Mouse (Mus musculus) CH12.LX (cell line): ENCODE measurements around the gene Klhl10. TPM values are rescaled to one million over a fixed set of nuclear protein-coding genes. Genes with fewer than 3 reads are reported as not detected.

ENCODE experiments used
- DNase-seq: peaks from one replicate; pipeline ENCODE4 v3.0.0-alpha.2; 2013; ENCODE audit errors: extremely low read depth
- H3K27ac ChIP-seq: 2 replicates; pipeline ENCODE4 v1.5.1; 2012; ENCODE audit warnings: low read depth, mild to moderate bottlenecking, control low read depth, moderate library complexity; ENCODE audit not compliant: insufficient read depth
- H3K27me3 ChIP-seq: replicated peaks from 2 replicates; pipeline ENCODE3; 2012; ENCODE audit warnings: inconsistent platforms
- H3K36me3 ChIP-seq, 2 experiments: replicated peaks in 1 of 2; 2 replicates each; pipeline versions ENCODE3 to v1.6.1; 2012; ENCODE audit warnings: inconsistent platforms in 1 of 2, low read length in 1 of 2, mild to moderate bottlenecking in 1 of 2, mixed read lengths in 1 of 2, moderate library complexity in 1 of 2; ENCODE audit not compliant: control insufficient read depth in 1 of 2, insufficient read depth in 1 of 2
- H3K4me1 ChIP-seq, 2 experiments: 2 replicates each; pipeline ENCODE4 v1.6.1; 2012; ENCODE audit warnings: inconsistent platforms in 1 of 2, moderate library complexity in 1 of 2; ENCODE audit not compliant: insufficient read depth in 2 of 2, control insufficient read depth in 1 of 2
- H3K4me2 ChIP-seq: 2 replicates; pipeline ENCODE4 v1.6.1; 2012; ENCODE audit warnings: low read depth, mild to moderate bottlenecking, control low read depth; ENCODE audit not compliant: poor library complexity, insufficient read depth, severe bottlenecking
- H3K4me3 ChIP-seq, 3 experiments: fragments of 150-350 bp in 1 of 3; sonication (generic) in 1 of 3; replicated peaks in 1 of 3; 2 replicates each; pipeline versions ENCODE3 to v1.5.1; 2011 to 2012; ENCODE audit warnings: low read depth in 2 of 3, low read length in 2 of 3, mild to moderate bottlenecking in 2 of 3, moderate library complexity in 2 of 3, control low read depth in 1 of 3, improper control_type of control experiment in 1 of 3, inconsistent platforms in 1 of 3, mixed read lengths in 1 of 3; ENCODE audit not compliant: poor library complexity in 1 of 3
- H3K79me2 ChIP-seq: replicated peaks from 2 replicates; pipeline ENCODE4 v1.6.1; 2012; ENCODE audit warnings: mild to moderate bottlenecking, moderate library complexity; ENCODE audit not compliant: control insufficient read depth, poor library complexity, insufficient read depth, severe bottlenecking; ENCODE audit errors: extremely low read depth
- H3K9ac ChIP-seq: 2 replicates; pipeline ENCODE4 v1.6.1; 2012; ENCODE audit warnings: low read depth, mild to moderate bottlenecking, control low read depth, moderate library complexity; ENCODE audit not compliant: insufficient read depth
- H3K9me3 ChIP-seq: replicated peaks from 2 replicates; pipeline ENCODE3; 2012; ENCODE audit warnings: low read length, inconsistent platforms, mixed read lengths
- CTCF ChIP-seq, 2 experiments: IDR thresholded peaks in 1 of 2; conservative IDR thresholded peaks in 1 of 2; 2 replicates each; pipeline ENCODE4 v1.5.1; 2011 to 2012; ENCODE audit warnings: low read depth in 2 of 2, low read length in 2 of 2, improper control_type of control experiment in 1 of 2, inconsistent platforms in 1 of 2, mild to moderate bottlenecking in 1 of 2, moderate library complexity in 1 of 2
- ELF1 ChIP-seq: IDR thresholded peaks from 2 replicates; pipeline ENCODE4 v1.6.1; 2014; ENCODE audit warnings: low read depth, mild to moderate bottlenecking, inconsistent platforms, low read length, improper control_type of control experiment
- GABPA ChIP-seq: IDR thresholded peaks from 2 replicates; pipeline ENCODE4 v1.6.1; 2012; ENCODE audit warnings: low read depth, low read length, improper control_type of control experiment, inconsistent platforms; ENCODE audit not compliant: insufficient replicate concordance
- JUND ChIP-seq: conservative IDR thresholded peaks from 2 replicates; pipeline ENCODE4 v1.6.1; 2011; ENCODE audit warnings: low read depth, low read length, improper control_type of control experiment
- KAT2A ChIP-seq: IDR thresholded peaks from 2 replicates; pipeline ENCODE4 v1.6.1; 2012; ENCODE audit warnings: low read length, improper control_type of control experiment, inconsistent platforms; ENCODE audit not compliant: insufficient replicate concordance
- MAFK ChIP-seq: IDR thresholded peaks from 2 replicates; pipeline ENCODE4 v1.6.1; 2011; ENCODE audit warnings: low read length, improper control_type of control experiment; ENCODE audit not compliant: insufficient replicate concordance
- MXI1 ChIP-seq: IDR thresholded peaks from 2 replicates; pipeline ENCODE4 v1.6.1; 2011; ENCODE audit warnings: mild to moderate bottlenecking, low read depth, low read length, improper control_type of control experiment
- NELFE ChIP-seq: IDR thresholded peaks from 2 replicates; pipeline ENCODE4 v1.6.1; 2011; ENCODE audit warnings: low read depth, low read length, improper control_type of control experiment
- NRF1 ChIP-seq: IDR thresholded peaks from 2 replicates; pipeline ENCODE4 v1.6.1; 2014; ENCODE audit warnings: low read depth, mild to moderate bottlenecking, inconsistent platforms, low read length, improper control_type of control experiment, moderate library complexity
- PAX5 ChIP-seq: IDR thresholded peaks from 2 replicates; pipeline ENCODE4 v1.6.1; 2012; ENCODE audit warnings: low read length, inconsistent platforms, mixed read lengths
- POLR2A ChIP-seq: IDR thresholded peaks from 2 replicates; pipeline ENCODE4 v1.6.1; 2011; ENCODE audit warnings: low read depth, mild to moderate bottlenecking, improper control_type of control experiment, low read length
- RAD21 ChIP-seq: IDR thresholded peaks from 2 replicates; pipeline ENCODE4 v1.6.1; 2011; ENCODE audit warnings: low read depth, mild to moderate bottlenecking, low read length, improper control_type of control experiment, moderate library complexity
- RCOR1 ChIP-seq: conservative IDR thresholded peaks from 2 replicates; pipeline ENCODE4 v1.6.1; 2012; ENCODE audit warnings: low read depth, mild to moderate bottlenecking, inconsistent platforms, low read length, improper control_type of control experiment
- TBP ChIP-seq: conservative IDR thresholded peaks from 2 replicates; pipeline ENCODE4 v1.6.1; 2011; ENCODE audit warnings: low read depth, low read length, improper control_type of control experiment
- USF1 ChIP-seq: IDR thresholded peaks from 2 replicates; pipeline ENCODE4 v1.6.1; 2014; ENCODE audit warnings: low read depth, mild to moderate bottlenecking, inconsistent platforms, low read length, improper control_type of control experiment
- ZC3H11A ChIP-seq: IDR thresholded peaks from 2 replicates; pipeline ENCODE4 v1.6.1; 2012; ENCODE audit warnings: low read depth, mild to moderate bottlenecking, inconsistent platforms, low read length, improper control_type of control experiment
- ZKSCAN1 ChIP-seq: IDR thresholded peaks from 2 replicates; pipeline ENCODE4 v1.6.1; 2012; ENCODE audit warnings: low read depth, inconsistent platforms, low read length, improper control_type of control experiment, borderline replicate concordance
- ZNF384 ChIP-seq: IDR thresholded peaks from 2 replicates; pipeline ENCODE4 v1.6.1; 2012; ENCODE audit warnings: low read depth, low read length, improper control_type of control experiment, inconsistent platforms
- dilution Hi-C: fragments of 300-500 bp; cut with MboI; formaldehyde crosslinking; loops from 2 replicates; pipeline ENCODE4 v1.14.3; 2020; ENCODE audit warnings: low sequenced_read_pairs; ENCODE audit not compliant: extremely low pct_unique_long_range_greater_than_20kb, extremely low pct_ligation_motif_present
- in situ Hi-C: fragments of 300-500 bp; cut with MboI; formaldehyde crosslinking; loops from 3 replicates; pipeline ENCODE4 v1.14.3; 2019; ENCODE audit warnings: low sequenced_read_pairs, low pct_ligation_motif_present, low pct_unique_long_range_greater_than_20kb, mixed read lengths
- polyA plus RNA-seq: library from polyadenylated mRNA; unstranded; fragments of >175 nt; gene quantifications from 2 replicates; pipeline ENCODE4 v1.2.1, GENCODE M21; 2012; ENCODE audit warnings: low read depth; ENCODE audit not compliant: insufficient read length
- total RNA-seq, 2 experiments: library from RNA; depleted of rRNA; stranded (reverse); fragments of 300-350 nt in 1 of 2; fragments of >200 nt in 1 of 2; gene quantifications; 2 replicates each; pipeline ENCODE4 v1.2.3; 2012 to 2014

The Klhl10 gene
- total and polyA plus RNA-seq, 3 experiments = 0.30 to 1.1 (median 0.48) TPM

- Histone ChIP-seq H3K9ac (no peak overlapping the region), H3K9me3 (no peaks in the 10 kb centered on the region), H3K27ac (no peak overlapping the region), H3K79me2 (no peaks in the 10 kb centered on the region), H3K4me1 (peaks cover 19 to 32% of the 10 kb centered on the region in 2 experiments), H3K27me3 (peaks cover 87% of the 10 kb centered on the region), H3K4me3 (no peak overlapping the region), H3K4me2 (no peak overlapping the region)
- dilution Hi-C loops = no loop called here
- no peak for DNase-seq
- TF ChIP-seq RCOR1 (no peak), MXI1 (no peak), ZC3H11A (no peak), POLR2A (no peak), ELF1 (no peak), TBP (no peak), JUND (no peak), ZKSCAN1 (no peak), CTCF (conservative IDR thresholded peaks at IDR 0.05 in 1 of 2, IDR thresholded peaks at IDR 0.05 in 1 of 2; ENCODE audit: low read depth in 2 of 2, low read length in 2 of 2) (no peak), KAT2A (no peak), NELFE (no peak), PAX5 (no peak), GABPA (no peak), RAD21 (no peak)
- TF ChIP-seq, all 38 proteins: peak for 0
- in situ Hi-C loops = no loop called here
- H3K36me3 ChIP-seq = no peaks in the 10 kb centered on the region
Observed at GRCm38 (mm10) chr11:100398517-100398916, 43.2 kb upstream of the Klhl10 start.

DNA sequence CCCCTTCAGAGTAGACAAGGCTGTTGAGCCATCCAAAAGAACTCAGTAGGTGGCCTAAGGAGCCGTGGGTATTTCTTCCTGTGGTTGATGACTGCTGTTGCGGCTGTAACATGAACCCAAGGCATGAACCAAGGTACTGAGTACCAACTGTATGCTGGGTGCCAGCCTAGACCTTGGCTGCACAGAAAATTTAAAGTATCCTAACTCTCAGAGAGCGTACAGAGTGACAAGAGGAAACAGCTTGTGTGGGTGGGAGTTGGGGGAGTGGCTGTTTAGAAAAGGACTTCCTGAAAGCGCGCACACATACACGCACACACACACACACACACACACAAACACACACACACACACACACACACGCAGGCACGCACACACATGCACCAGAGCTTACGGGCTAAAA is 42.4 kb upstream of the Klhl10 start:
- Histone ChIP-seq H3K4me2 (no peak overlapping the region), H3K79me2 (no peaks in the 10 kb centered on the region), H3K36me3 (no peaks in the 10 kb centered on the region), H3K27me3 (peaks cover 87% of the 10 kb centered on the region), H3K9me3 (no peaks in the 10 kb centered on the region), H3K4me3 (no peak overlapping the region), H3K4me1 (peaks cover 14 to 25% of the 10 kb centered on the region in 2 experiments), H3K9ac (no peak overlapping the region), H3K27ac (no peak overlapping the region)
- no peak for DNase-seq
- dilution Hi-C loops = no loop called here
- in situ Hi-C loops = no loop called here
- no peak for TF ChIP-seq MAFK
- TF ChIP-seq NRF1 = no peak
- no peak for TF ChIP-seq USF1
- TF ChIP-seq ZNF384 = no peak
